15 mouse cellular contexts compared by ENCODE assay signal in genomic region chr9:47671617-47672016, GRCm38 (mm10).
"Had no signal": no experiment of that assay in that cellular context is flagged by ENCODE, and none has a peak within 500 bp of the region (broad histone marks: within the 10 kb centered on the region; RNA-seq: fewer than 3 reads in every experiment).

No protein-coding gene starts in this region.

- H3K9ac ChIP-seq: limb, embryonic 12.5 days; liver, embryonic 13.5 days; liver, postnatal 0 days; lung, embryonic 15.5 days; midbrain, embryonic 12.5 days; stomach, embryonic 15.5 days had no signal

- H3K4me1 ChIP-seq: liver, embryonic 13.5 days had no signal

- H3K4me3 ChIP-seq: limb, embryonic 12.5 days; liver, embryonic 13.5 days; lung, embryonic 15.5 days; midbrain, embryonic 12.5 days; stomach, embryonic 15.5 days had no signal

- DNase-seq: kidney, postnatal 36 days; layer of hippocampus, adult 9-11 months; layer of hippocampus, postnatal 36 days; liver; liver, embryonic 13.5 days; liver, postnatal 0 days; lung, postnatal 14 days; right cerebral cortex, postnatal 14 days; thymus, postnatal 4 days had no signal

- H3K36me3 ChIP-seq: limb, embryonic 12.5 days; liver, embryonic 13.5 days; lung, embryonic 15.5 days; midbrain, embryonic 12.5 days; stomach, embryonic 15.5 days had no signal

- H3K27me3 ChIP-seq: limb, embryonic 12.5 days; liver, embryonic 13.5 days; lung, embryonic 15.5 days; midbrain, embryonic 12.5 days; stomach, embryonic 15.5 days had no signal

- H3K9me3 ChIP-seq: limb, embryonic 12.5 days; liver, embryonic 13.5 days; lung, embryonic 15.5 days; midbrain, embryonic 12.5 days; stomach, embryonic 15.5 days had no signal

- H3K27ac ChIP-seq: kidney, postnatal 0 days; limb, embryonic 12.5 days; liver, embryonic 13.5 days; lung, embryonic 15.5 days; midbrain, embryonic 12.5 days; stomach, embryonic 15.5 days had no signal

- H3K4me2 ChIP-seq: limb, embryonic 12.5 days; liver, embryonic 13.5 days; lung, embryonic 15.5 days; midbrain, embryonic 12.5 days; stomach, embryonic 15.5 days had no signal

- ATAC-seq: liver, postnatal 0 days; midbrain, embryonic 16.5 days had no signal
